Mouse (Mus musculus): ENCODE measurements around the gene Zfand2a. TPM values are rescaled to one million over a fixed set of nuclear protein-coding genes. Genes with fewer than 3 reads are reported as not detected.

Zfand2a gene
- polyA plus RNA-seq (2021; fragmentation: Nextera tagmentation), result 15.7 and 18.5 TPM in 2 replicates
- long read RNA-seq, experiment 1, transcript Zfand2a-202 (7 exons, 3,121 nt), result minor isoform, 12 of 39 reads
- long read RNA-seq, experiment 1, transcript Zfand2a-201 (7 exons, 3,169 nt), result major isoform, 16 of 39 reads
- long read RNA-seq, experiment 1, partial matches to known transcripts, result 0 of 39 reads
- long read RNA-seq, experiment 1, other reads (novel, unspliced or antisense), result 11 of 39 reads
- long read RNA-seq, experiment 2, transcript Zfand2a-201 (7 exons, 3,169 nt), result minor isoform, 48 of 146 reads
- long read RNA-seq, experiment 2, transcript Zfand2a-202 (7 exons, 3,121 nt), result major isoform, 81 of 146 reads
- long read RNA-seq, experiment 2, partial matches to known transcripts, result 8 of 146 reads
- long read RNA-seq, experiment 2, other reads (novel, unspliced or antisense), result 9 of 146 reads

GRCm38 (mm10) chr5:139484185-139484814 lies at the start of gene Zfand2a:
Gene Zfand2a (minus strand): TSS chr5:139484549.

GRCm38 (mm10) chr5:139460384-139461067 lies 23.8 kb downstream of the Zfand2a start, which contains the start of gene 3110082I17Rik:
Gene 3110082I17Rik (minus strand): TSS chr5:139460527.

GRCm38 (mm10) chr5:139423026-139423865 lies 61.1 kb downstream of the Zfand2a start, which contains the start of gene Gper1:
Gene Gper1 (plus strand): TSS chr5:139423151.

Other genes with a start within 250 kb of the Zfand2a start
- gene Get4, start 232.2 kb downstream of the Zfand2a start, polyA plus RNA-seq (2021; fragmentation: Nextera tagmentation), result 68.8 and 75.4 TPM in 2 replicates
- gene Adap1, start 158.9 kb downstream of the Zfand2a start, polyA plus RNA-seq (2021; fragmentation: Nextera tagmentation), result 36.4 and 43.4 TPM in 2 replicates
- 52.3 and 54.0 TPM in 2 replicates for gene Cox19, start 133.1 kb downstream of the Zfand2a start, polyA plus RNA-seq (2021; fragmentation: Nextera tagmentation)
- not detected in 2 replicates for gene Cyp2w1, start 131.9 kb downstream of the Zfand2a start, polyA plus RNA-seq (2021; fragmentation: Nextera tagmentation)
- 7.1 and 10.4 TPM in 2 replicates for gene Gpr146, start 106.9 kb downstream of the Zfand2a start, polyA plus RNA-seq (2021; fragmentation: Nextera tagmentation)
- 0.28 and 0.44 TPM in 2 replicates for gene C130050O18Rik, start 79.3 kb downstream of the Zfand2a start, polyA plus RNA-seq (2021; fragmentation: Nextera tagmentation)
- gene Gper1, start 61.4 kb downstream of the Zfand2a start, polyA plus RNA-seq (2021; fragmentation: Nextera tagmentation), result 1.6 and 2.7 TPM in 2 replicates
- 10.8 and 12.9 TPM in 2 replicates for gene 3110082I17Rik, start 24.0 kb downstream of the Zfand2a start, polyA plus RNA-seq (2021; fragmentation: Nextera tagmentation)
- gene Uncx, start 58.9 kb upstream of the Zfand2a start, polyA plus RNA-seq (2021; fragmentation: Nextera tagmentation), result 0.09 TPM in 1 of 2 replicates, not detected in the other

Measured in layer of hippocampus, adult 6 months (tissue).